Mouse (Mus musculus) kidney, adult 2 months (tissue): ENCODE data around the gene Myh7b.

ENCODE experiments used
- CTCF ChIP-seq: fragments of 200-500 bp; conservative IDR thresholded peaks from 2 replicates; pipeline ENCODE4 v1.5.1; 2011; ENCODE audit warnings: low read depth, mild to moderate bottlenecking, control low read depth, low read length, moderate library complexity, mixed read lengths; ENCODE audit not compliant: insufficient read depth, insufficient read length
- POLR2A ChIP-seq: fragments of 200-500 bp; IDR thresholded peaks from one replicate; pipeline ENCODE4 v1.6.1; 2011; ENCODE audit warnings: low read depth, low read length, control low read depth

DNA sequence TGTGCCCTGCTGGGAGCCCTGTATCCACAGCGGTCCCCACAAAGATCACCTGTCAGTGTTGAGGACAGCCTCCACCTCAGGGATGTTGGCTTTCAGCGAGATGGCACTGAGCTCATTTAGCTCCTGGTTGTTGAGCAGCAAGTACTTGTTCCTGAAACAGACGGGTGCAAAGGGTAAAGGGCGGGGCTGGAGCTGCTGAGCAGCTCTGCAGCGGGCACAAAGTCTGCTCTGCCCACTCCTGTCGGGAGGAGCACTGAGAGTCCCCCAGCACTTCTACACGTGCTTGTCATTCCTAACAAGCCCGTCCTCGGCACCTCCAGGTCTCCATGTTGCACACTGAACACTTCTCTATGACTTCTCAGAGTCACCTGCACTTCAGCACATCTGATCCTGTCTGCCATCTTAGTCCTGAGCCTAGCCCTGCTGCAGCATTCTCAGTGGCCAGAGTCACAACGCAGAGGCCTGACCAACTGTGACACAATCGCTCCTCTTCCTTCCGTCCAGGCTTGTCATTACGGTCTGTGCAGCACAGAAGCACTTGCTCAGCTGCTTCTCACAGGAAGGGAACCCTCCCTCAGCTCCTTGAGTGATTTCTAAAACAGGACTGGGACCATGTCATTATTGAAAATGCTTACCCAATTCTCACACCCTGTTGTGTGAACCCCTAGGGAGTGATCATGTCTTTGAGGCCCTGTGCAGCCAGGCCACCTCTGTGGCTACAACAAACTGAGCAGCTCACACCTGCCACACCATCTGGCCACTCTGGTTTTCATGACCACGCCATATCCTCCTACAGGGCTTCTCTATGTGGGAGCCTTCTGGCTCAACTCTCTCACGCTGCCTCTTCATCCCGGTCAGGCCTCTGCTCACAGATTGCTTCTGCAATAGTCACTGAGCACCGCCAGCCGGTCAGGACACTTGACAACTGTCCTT, 30.8 kb downstream of the Myh7b start:
- no peak for TF ChIP-seq CTCF
- no peak for TF ChIP-seq POLR2A
